In genomic region chr3:121625662-121626061, GRCm38 (mm10) we compare ENCODE assay signal across 25 mouse cellular contexts. TPM values are rescaled to one million over a fixed set of nuclear protein-coding genes. Genes with fewer than 3 reads are reported as not detected.
A peak's percentile ranks its signal among the peaks of the same experiment; 100 is the strongest.
DNase-seq lines count a peak whose midpoint lies in the region; ATAC-seq and TF ChIP-seq lines count a peak whose summit lies in the region.
"Had no signal": no experiment of that assay in that cellular context is flagged by ENCODE, and none has a peak within 500 bp of the region (broad histone marks: within the 10 kb centered on the region; RNA-seq: fewer than 3 reads in every experiment).

No protein-coding gene starts in this region.

- no peaks in the 10 kb centered on the region for H3K36me3 ChIP-seq in intestine, embryonic 16.5 days (ENCODE audit: control insufficient read depth, insufficient read depth, low read length)
- H3K36me3 ChIP-seq in stomach, embryonic 15.5 days, result no peaks in the 10 kb centered on the region
- H3K36me3 ChIP-seq in midbrain, postnatal 0 days (ENCODE audit: insufficient read depth, low read length), result no peaks in the 10 kb centered on the region
- H3K36me3 ChIP-seq: embryonic facial prominence, embryonic 10.5 days; heart, embryonic 13.5 days; hindbrain, embryonic 12.5 days had no signal

- 63% methylated on average over 2 of the region's 2 CpGs for WGBS in intestine, embryonic 16.5 days
- WGBS in stomach, embryonic 15.5 days, result 72% methylated on average over 2 of the region's 2 CpGs
- 82% methylated on average over 2 of the region's 2 CpGs for WGBS in midbrain, postnatal 0 days

- TF ChIP-seq CTCF in midbrain, postnatal 0 days (IDR thresholded peaks at IDR 0.05), result no peak

- H3K27me3 ChIP-seq in intestine, embryonic 16.5 days (replicated peaks; ENCODE audit: control insufficient read depth, insufficient read depth, low read length), result no peaks in the 10 kb centered on the region
- H3K27me3 ChIP-seq in stomach, embryonic 15.5 days (replicated peaks), result no peaks in the 10 kb centered on the region
- no peaks in the 10 kb centered on the region for H3K27me3 ChIP-seq in midbrain, postnatal 0 days (ENCODE audit: insufficient read depth, low read length)
- H3K27me3 ChIP-seq: CH12.LX; forebrain, embryonic 13.5 days; hindbrain, embryonic 12.5 days; Patski had no signal

- DNase-seq in lung, adult 18-20 months, result peak; percentile 83 to 87
- no peak for DNase-seq in lung, postnatal 14 days
- peak; percentile 26 for DNase-seq in lung, postnatal 10 days
- no peak for DNase-seq in midbrain, postnatal 0 days (ENCODE audit: low spot score)
- DNase-seq in kidney, postnatal 14 days, result no peak
- DNase-seq in cerebellum, adult 11-12 months, result no peak
- DNase-seq: adrenal gland, postnatal 25 days; cerebellum, adult 2 months; cerebellum, postnatal 10 days; gastrocnemius, adult 2 months; gastrocnemius, postnatal 25 days; heart, postnatal 36 days had no signal

- no peaks in the 10 kb centered on the region for H3K4me1 ChIP-seq in intestine, embryonic 16.5 days (ENCODE audit: control insufficient read depth, insufficient read depth, low read length)
- 0 out of 2 replicates have a peak, but pooled peaks cover 2% of the 10 kb centered on the region for H3K4me1 ChIP-seq in stomach, embryonic 15.5 days
- H3K4me1 ChIP-seq in midbrain, postnatal 0 days (ENCODE audit: insufficient read depth, low read length), result no peaks in the 10 kb centered on the region
- H3K4me1 ChIP-seq: embryonic facial prominence, embryonic 10.5 days; forebrain, embryonic 13.5 days; heart, embryonic 13.5 days; hindbrain, embryonic 12.5 days had no signal

- no peaks in the 10 kb centered on the region for H3K9me3 ChIP-seq in intestine, embryonic 16.5 days (ENCODE audit: control insufficient read depth, low read length)
- no peaks in the 10 kb centered on the region for H3K9me3 ChIP-seq in stomach, embryonic 15.5 days
- H3K9me3 ChIP-seq in midbrain, postnatal 0 days (ENCODE audit: low read length), result no peaks in the 10 kb centered on the region
- H3K9me3 ChIP-seq: embryonic facial prominence, embryonic 10.5 days; forebrain, embryonic 13.5 days; heart, embryonic 13.5 days; hindbrain, embryonic 12.5 days had no signal

- H3K9ac ChIP-seq in intestine, embryonic 16.5 days (ENCODE audit: low read depth, low read length), result no peak overlapping the region
- no peak overlapping the region for H3K9ac ChIP-seq in stomach, embryonic 15.5 days
- no peak overlapping the region for H3K9ac ChIP-seq in midbrain, postnatal 0 days (replicated peaks; ENCODE audit: low read length, poor library complexity, severe bottlenecking)
- H3K9ac ChIP-seq: forebrain, embryonic 13.5 days; heart, embryonic 13.5 days; hindbrain, embryonic 12.5 days had no signal

- H3K4me2 ChIP-seq in intestine, embryonic 16.5 days (ENCODE audit: low read depth, low read length), result no peak overlapping the region
- H3K4me2 ChIP-seq in stomach, embryonic 15.5 days, result no peak overlapping the region
- no peak overlapping the region for H3K4me2 ChIP-seq in midbrain, postnatal 0 days (ENCODE audit: low read depth, low read length, poor library complexity, severe bottlenecking)
- H3K4me2 ChIP-seq: forebrain, embryonic 13.5 days; heart, embryonic 13.5 days; hindbrain, embryonic 12.5 days had no signal

- H3K4me3 ChIP-seq in intestine, embryonic 16.5 days (ENCODE audit: low read length), result no peak overlapping the region
- no peak overlapping the region for H3K4me3 ChIP-seq in stomach, embryonic 15.5 days (replicated peaks)
- no peak overlapping the region for H3K4me3 ChIP-seq in midbrain, postnatal 0 days (ENCODE audit: low read depth, low read length)
- H3K4me3 ChIP-seq: embryonic facial prominence, embryonic 10.5 days; forebrain, embryonic 13.5 days; gastrocnemius, adult 2 months; heart, embryonic 13.5 days; hindbrain, embryonic 12.5 days had no signal

- peak; percentile 58; the same call in 1 of the 2 replicates for ATAC-seq in intestine, embryonic 16.5 days
- ATAC-seq in stomach, embryonic 15.5 days (ENCODE audit: insufficient read depth, low FRiP score, low read depth), result peak; percentile 87
- ATAC-seq in midbrain, postnatal 0 days (ENCODE audit: low FRiP score), result no peak
- ATAC-seq: activated CD4-positive, CD25-positive, alpha-beta regulatory T cell, adult 4 months; forebrain, embryonic 13.5 days; Patski had no signal

- H3K27ac ChIP-seq in intestine, embryonic 16.5 days (ENCODE audit: low read length), result no peak overlapping the region
- peak overlapping the region; percentile 64 for H3K27ac ChIP-seq in stomach, embryonic 15.5 days
- no peak overlapping the region for H3K27ac ChIP-seq in midbrain, postnatal 0 days (ENCODE audit: low read depth, low read length)
- H3K27ac ChIP-seq: embryonic facial prominence, embryonic 10.5 days; forebrain, embryonic 13.5 days; gastrocnemius, adult 2 months; heart, embryonic 13.5 days; hindbrain, embryonic 12.5 days had no signal

RNA-seq across cellular contexts. Expression of gene 4930432M17Rik, which starts 44.9 kb away (rescaled TPM):
- polyA plus RNA-seq in intestine, embryonic 16.5 days (2015; fragmentation: Nextera tagmentation; extraction: Ambion mirVana), result not detected in 2 replicates
- polyA plus RNA-seq in stomach, embryonic 15.5 days (2015; fragmentation: Nextera tagmentation; extraction: Ambion mirVana), result not detected in 2 replicates
- not detected in 2 replicates for total RNA-seq in midbrain, postnatal 0 days (2014; rRNA removed)
- polyA plus RNA-seq in midbrain, postnatal 0 days (2015; fragmentation: Nextera tagmentation; extraction: Ambion mirVana), result not detected in 2 replicates
- total RNA-seq: adrenal gland, adult 18-20 months; adrenal gland, postnatal 25 days; CH12.LX; gastrocnemius, adult 2 months; gastrocnemius, postnatal 25 days; granulocyte monocyte progenitor cell, adult 5-6 weeks; heart, postnatal 36 days had no signal
- polyA plus RNA-seq: activated CD4-positive, CD25-positive, alpha-beta regulatory T cell, adult 4 months; cerebellum, adult 2 months; embryonic facial prominence, embryonic 10.5 days; embryonic facial prominence, embryonic 14.5 days; forebrain, embryonic 13.5 days; heart, embryonic 13.5 days; heart, postnatal 0 days; hindbrain, embryonic 12.5 days; Patski had no signal

Comparison
In these comparisons a context has a peak if more than half of its experiments do, and no peak if none do; other contexts are left out.
1. DNase-seq: peak in lung, adult 18-20 months (2 of 2) and lung, postnatal 10 days (single experiment); none in lung, postnatal 14 days (single experiment), midbrain, postnatal 0 days (single experiment), kidney, postnatal 14 days (single experiment) and cerebellum, adult 11-12 months (single experiment).